Mouse (Mus musculus) lung, postnatal 10 days (tissue): Measurements from ENCODE around the gene Tacc3.

Experiments
- DNase-seq: peaks from one replicate; pipeline ENCODE4 v3.0.0; 2021

Tacc3 gene

DNA sequence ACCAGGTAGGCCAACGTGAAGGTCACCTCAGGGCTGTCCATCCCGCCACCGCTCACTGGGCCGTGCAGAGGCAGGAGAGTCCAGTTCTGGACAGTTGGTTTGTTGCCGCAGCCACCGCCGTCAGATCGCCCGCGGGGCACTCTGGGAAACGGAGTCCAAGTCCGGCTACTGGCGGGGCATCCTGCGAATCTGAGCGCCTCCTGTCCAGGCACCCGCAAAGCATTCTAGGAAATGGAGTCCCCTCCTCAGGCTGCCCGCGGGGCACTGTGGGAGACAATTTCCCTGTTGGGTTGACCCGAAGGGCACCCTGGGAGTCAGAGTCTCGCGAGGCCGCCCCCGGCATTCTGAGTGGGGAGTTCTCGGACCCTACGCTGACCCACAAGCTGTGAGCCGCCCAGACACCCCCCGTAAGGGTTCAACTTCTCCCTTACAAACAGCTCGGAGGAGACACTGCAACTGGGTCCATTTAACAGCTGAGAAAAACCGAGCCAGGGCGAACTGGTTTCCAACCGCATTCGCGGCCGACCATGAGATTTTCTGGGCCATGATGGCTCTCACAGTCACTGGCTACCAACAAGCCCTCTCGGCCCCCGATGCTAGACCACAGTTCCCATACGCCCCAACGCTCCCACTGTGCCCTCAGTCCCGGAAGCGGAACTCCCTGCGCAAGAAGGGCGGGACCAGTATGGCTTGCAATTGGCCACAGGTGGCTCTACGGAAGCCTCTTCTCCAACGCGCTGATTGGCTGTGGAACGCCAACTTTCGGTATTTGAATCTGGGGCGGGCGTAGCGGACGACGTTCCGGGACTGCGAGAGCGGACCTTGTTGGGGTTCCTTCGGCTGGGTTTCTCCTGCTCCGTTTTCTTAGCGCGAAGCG lies at the start of gene Tacc3, which contains the start of gene Tmem129:
Gene Tacc3 (plus strand): TSS at position 342 of the 877 bp plus-strand sequence.
Gene Tmem129 (minus strand): TSS at position 630 of the 877 bp plus-strand sequence.
- DNase-seq: peak; percentile 99

DNA sequence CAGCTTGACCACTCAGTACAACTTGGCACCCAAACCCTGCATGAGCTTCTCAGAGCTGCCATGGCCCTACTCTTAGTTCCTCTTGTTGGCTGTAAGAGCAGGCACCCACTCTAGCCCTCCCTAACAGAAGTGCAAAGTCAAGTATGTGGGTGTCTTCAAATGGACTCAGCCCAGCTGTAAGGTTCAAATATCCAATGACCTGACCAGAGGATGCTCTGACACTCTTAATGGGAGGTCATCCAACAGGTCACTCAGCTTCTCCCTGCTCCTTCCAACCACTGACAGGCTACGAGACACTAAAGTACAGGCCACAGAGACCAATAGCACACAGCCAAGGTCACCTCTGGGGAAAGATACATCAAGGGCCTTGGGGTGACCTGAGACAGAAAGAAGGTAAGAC lies 48.7 kb upstream of the Tacc3 start:
- no peak for DNase-seq

DNA sequence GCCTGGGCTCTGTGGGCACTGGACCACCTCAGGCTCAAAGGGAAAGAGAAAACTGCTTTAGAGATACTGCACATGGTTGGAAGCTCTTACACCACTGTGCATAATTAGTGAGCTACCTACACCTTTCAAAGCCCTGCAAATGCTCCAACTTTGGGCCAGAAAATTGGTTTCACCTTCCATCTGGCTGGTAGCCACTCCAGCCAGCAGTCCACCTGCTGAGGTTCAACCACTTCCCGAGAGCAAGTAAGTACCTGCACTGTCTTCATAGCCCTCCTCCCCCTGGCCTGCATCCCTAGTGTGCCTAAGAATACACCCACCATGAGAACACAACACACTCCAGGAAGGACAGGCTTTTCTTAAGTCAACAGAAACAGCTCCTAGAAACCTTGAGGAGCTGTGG lies 46.1 kb upstream of the Tacc3 start:
- DNase-seq: no peak

DNA sequence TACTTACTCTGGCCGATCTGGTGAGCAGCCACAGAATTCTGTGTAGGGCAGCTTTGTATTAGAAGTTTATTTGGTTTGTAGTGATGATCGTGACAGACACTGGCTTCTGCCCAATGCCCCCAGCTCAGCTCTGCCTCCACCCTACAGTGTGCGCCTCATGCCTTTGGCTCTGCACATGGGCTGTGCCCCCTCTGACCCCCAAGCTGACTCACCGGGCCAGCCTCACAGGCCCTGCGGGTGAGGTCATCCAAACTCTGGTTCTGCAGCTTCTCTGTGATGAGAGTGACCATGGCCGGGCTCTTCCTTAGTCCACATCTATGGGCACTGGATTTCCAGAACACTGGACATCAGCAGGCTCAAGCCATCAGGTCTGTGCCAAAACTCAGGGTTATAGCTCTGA lies 43.5 kb upstream of the Tacc3 start:
- DNase-seq: no peak

DNA sequence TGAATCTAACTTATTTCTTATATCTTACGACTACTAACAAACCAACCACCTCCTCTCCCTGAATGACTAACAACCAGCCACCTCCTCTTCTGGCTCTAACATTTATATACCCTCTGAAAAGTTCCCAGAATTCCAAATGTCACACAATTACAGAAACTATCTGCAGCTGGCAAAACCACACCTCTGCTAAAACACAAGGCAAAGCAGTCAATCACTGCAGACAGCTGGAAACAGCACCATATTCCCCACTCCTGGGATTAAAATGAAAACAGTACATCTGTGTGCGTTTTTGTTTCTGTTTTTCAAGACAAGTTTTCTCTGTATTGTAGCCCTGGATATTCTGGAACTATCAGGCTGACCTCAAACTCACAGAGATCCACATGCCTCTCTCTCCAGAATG lies 35.3 kb upstream of the Tacc3 start:
- no peak for DNase-seq

DNA sequence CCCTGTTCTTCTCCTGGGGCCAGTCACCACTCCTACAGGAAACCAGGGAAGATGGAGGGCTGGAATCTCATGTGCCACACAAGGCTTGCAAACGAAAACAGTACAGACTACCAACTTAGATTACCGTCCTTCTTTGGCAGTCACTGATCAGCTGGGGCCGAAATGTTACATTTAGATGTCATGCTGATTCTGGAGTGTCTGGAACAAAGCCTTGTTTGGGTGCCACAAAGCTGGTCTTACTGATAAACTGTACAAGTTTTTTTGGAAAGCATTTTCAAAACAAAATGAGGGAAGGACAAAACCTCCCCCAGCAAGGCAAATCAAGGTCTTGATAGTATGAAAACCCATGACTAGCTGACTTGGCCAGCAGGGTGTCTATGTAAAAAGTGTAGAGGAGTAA lies 34.2 kb upstream of the Tacc3 start:
- DNase-seq: no peak

DNA sequence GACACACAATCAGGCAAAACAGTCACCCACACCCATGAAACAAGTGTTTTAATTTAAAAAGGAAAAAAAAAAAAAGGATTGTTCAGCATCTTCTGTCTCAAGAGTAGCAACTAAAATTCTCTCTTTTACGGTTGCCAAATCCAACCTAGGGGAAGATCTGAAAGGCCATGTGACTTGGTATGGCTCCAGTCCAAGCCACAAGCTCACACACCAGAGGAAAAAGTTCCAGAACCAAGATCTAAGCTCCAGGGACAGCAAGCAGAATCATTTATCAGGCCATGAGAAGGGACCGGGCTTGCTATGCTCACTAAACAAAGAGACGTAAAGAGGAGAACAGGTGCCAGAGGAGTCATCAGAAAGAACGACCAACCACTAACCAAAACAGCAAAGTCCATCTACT lies 30.0 kb upstream of the Tacc3 start:
- DNase-seq: peak; percentile 13

DNA sequence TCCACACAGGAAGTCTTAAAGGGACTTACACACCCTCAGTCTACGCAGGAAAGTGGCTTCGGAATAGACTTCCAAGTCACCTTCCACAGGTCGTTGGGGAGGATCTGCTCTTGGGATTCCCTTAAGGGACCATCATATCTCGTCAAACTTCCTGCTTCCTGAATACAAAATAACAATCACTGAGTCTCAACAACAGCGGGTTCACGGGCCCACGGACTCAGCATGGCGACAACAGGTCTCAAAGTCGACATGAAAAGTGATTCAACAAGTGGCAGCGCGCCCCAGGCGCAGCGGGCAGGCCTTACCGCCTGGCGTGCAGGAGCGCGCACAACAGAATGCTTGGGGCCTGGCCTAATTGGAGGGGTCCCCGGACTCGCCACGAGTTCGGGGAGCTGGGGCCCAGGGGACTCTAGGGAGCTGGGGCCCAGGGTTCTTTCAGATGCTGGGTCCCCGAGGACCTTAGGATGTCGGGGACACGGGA lies 29.1 kb upstream of the Tacc3 start:
- DNase-seq: peak; percentile 52

DNA sequence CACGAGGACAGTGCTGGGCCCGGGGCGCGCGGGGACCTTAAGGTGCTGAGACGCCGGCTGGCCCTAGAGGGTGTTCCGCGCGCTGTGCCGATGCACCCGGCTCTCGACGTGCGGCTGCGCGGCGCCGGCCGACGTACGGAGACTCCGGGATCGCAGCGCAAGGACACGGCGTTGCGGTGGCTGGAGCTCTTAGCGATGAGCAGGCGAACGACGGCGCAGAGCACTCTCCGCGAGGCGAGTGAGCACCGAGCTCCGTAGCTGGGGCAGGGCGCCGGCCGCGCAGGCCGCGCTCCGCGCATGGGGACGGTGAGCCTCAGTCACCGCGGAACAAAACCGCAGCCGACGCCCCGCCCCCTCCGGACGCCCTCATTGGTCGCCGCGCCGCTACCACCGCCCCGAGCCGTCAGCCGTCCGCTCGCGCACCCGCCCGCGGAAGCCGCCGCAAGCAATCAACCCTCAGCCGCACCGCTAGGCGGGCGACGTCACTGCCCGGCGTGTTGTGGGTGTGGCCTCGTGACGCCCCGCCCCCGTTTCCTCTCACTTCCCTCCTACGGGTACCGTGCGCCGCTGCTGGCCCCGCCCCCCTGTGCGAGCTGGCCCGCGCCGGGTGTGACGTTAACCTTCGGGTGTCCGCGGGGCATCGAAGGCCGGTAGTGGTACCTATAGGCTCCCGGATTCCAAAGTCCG lies 28.5 kb upstream of the Tacc3 start, which contains the start of the genes Fam53a and Gm9903:
Gene Fam53a (minus strand): TSS at position 335 of the 687 bp plus-strand sequence.
Gene Gm9903 (plus strand): TSS at position 625 of the 687 bp plus-strand sequence.
- peak; percentile 100 for DNase-seq

DNA sequence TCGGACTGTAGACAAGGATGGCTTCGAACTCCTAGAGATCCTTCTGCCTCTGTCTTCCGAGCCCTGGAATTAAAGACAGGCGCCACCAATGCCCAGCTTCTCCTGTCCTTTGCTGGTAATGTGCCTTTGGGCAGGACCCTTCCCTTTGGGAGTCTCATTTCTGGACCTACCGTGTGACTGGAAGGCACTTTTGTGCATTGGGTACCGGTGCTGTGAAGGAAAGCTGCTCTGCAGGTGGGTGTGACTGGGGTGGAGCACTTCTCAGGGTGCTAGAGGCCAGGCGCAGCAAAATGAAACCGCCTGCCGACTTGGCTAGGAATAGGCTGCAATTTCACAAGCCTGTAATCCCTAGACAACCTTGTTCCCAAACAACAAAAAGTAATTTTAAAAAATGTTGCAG lies 27.9 kb upstream of the Tacc3 start:
- peak; percentile 46 for DNase-seq

DNA sequence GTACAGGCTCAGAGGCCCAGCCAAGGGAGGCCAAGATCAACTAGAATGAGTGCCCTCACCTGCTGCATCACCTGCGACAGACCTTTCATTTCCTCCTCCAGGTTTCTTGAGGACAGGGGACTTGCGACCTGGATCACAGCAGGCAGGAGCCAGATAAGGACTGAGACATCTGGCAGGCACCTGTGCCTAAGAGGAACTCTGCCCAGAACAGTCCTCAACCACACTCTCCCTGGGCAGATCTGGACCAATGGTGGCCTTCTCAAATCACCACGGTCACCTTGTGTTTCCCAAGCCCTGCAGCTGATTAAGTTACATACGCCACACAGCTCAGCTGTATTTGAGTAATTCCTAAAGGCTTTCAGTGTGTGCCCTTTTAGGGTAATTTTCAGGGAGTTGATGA lies 27.3 kb upstream of the Tacc3 start:
- DNase-seq: no peak

DNA sequence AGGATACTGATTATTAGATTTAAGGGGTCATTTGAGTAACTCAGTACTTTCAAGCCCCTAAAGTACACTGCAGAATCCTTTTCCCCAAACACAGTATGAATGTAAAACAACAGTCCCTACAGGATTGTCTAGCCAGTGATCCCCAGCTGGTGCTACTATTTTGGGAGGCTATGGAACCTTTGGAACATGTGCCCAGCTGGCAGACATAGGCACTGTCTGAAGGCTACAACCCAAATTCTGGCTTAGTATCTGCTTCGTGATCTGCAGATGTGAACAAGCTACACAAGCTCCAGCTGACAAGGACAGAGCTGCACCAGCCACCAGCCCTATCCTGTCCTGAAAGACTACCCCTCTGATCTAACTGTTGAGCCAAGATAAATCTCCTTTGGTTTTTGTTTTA lies 25.4 kb upstream of the Tacc3 start:
- DNase-seq: no peak

DNA sequence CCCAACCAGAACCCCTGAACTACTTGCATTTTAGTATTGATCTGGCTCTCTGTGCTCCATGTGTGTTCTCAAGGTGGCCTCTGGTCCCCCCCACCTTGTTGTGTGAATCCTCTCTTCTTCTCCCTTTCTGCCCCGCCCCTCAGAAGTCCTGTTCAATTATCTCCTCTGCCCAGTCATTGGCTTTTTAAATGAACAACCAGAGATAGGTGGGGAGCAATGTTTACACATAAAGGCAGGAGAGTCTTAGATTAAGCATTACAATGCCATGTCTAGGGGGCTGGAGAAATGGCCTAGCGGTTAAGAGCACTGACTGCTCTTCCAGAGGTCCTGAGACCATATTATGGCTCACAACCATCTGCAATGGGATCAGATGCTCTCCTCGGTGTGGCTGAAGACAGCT lies 22.6 kb upstream of the Tacc3 start:
- DNase-seq: no peak

DNA sequence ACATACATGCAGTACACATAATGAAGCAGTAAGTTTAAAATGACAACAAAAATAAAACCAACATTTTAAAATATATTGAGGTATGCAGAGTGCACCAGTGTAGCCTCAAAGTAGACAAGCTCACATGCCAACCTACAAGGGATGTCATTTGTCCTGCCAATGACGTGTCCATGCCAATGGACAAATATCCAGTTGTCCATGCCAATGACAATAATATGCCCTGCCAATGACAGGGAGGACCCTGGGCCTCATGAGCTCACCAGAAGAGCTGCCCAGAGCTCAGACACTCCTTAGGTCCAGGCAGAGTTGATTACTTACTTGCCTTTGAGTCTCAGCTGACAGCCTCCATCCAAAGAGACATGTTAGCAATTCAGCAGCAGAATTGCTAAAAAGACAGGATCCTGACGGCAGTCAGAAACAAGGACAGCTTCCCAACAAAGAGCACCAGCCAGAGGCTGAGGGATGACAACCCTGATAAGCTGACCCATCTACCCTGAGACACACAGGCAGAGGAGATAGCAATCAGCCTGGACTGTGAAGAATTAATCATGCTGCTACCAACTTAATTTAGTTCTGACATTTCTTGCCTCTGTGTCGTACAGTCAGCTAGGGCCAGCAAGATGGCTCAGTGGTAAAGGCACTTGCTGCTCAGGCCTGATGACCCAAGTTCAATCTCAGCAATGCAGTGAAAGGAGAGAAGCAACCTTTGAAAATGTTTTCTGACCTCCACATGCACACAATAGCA lies 20.1 kb upstream of the Tacc3 start:
- no peak for DNase-seq

DNA sequence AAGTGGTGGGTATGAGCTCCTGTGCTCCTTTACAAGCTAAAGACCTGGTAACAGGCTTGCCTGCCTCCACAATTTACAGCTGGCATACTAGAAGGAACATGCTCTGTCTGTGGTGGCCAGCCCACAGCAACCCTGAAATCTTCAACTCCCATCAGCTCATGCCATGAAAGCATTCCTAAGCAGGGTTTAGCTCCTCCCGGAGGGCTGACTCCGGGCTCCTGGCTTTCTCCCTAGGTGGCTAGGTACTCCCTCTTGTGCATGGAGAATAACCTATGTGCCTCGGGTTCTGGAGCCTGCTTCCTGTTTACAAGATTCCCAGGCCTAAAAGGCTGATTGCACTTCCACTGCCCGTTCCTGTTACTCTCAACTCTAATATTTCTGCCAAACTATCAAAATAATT lies 19.1 kb upstream of the Tacc3 start:
- no peak for DNase-seq

DNA sequence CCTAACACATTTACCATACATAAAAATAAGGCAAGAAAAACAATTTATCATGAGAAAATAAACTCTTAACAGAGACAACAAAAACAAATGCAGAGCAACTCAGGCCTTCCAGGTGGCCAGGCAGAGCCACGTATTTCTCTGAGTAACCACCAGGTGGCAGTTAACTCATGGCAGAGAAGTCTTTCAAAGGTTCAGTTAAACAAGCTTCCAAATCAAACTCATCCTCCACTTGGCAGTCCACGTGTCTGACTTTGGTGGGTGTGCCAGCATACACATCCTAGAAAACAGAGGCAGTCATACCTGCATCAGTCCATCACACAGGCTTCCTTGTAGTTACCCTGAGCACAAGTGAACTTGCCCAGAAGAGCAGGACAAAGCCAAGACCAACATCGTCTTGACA lies 17.3 kb upstream of the Tacc3 start:
- peak; percentile 62 for DNase-seq

DNA sequence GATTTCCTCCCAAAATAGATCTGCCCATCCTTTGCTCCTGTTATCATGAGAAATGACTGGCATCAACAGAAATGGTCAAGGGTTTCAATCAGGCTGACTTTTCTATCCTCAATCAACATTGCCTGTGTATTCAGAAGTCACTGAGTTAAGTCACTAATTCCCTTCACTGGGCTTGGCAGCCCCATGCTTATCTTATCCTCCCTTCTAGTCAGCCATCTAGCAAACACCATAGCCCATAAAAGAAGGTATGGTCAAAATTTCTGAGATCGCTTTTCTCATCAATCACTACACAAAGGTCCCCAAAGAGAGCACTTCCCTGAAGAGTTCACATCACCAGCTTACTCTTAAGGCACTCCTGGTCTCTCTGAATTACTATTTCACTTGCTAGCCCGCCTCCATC lies 6.9 kb upstream of the Tacc3 start:
- no peak for DNase-seq

DNA sequence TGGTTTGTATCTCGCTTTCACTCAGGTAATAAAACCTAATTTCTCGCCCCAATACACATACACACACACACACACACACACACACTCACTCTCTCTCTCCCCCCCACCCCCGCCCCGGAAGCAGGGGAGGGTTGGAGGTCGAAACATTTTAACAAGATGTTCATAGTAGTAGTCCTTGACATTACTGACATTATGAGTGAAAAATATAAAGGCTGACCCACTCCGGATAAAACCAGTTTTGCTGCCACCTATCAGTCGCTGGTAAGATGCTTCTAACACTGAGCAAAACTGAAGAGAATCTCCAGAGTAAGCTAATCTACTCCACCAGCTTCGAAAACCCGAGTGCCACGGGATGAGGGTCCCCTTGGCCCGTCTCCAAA lies 6.4 kb upstream of the Tacc3 start:
- DNase-seq: no peak

DNA sequence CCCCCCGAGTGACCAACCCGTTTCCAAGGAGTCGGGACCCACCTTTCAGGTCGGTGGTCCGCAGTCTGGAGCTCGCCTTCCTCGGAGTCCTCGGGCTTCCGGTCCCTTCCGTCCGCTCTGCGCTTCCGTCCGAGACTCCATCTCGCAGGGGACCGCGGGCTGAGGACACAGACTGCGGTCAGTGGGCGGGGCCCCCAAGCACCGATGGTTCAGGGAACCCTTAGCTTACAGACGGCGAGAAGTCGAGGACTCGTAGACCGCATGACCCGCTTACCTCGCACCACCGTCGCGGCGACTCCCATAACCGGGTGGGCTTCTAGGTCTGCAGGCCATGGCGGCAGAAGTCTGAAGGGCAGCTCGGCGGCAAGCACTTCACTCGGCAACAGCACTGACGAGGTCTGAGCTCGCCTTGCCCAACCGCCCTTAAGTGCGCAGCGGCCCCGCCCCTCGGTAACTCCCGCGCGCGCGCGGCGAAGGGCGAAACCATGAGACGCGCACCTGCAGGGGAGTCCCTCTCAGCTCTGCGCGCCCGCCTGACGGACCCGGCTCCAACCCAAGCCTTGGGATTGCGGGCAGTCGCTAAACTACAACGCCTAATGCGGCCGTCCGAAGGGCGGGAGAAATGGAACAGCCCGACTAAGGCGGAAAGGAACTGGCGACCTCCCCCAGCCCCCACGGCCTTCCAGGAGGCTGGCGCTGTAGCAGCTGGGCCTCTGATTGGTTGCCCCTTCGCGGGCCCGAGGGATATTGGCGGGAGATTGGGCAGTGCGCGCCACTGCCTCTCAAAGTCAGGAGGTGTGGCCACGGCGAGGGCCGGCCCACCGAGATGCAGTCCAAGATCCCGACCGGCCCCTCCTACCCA lies 5.8 kb upstream of the Tacc3 start, which contains the start of gene Slbp:
Gene Slbp (minus strand): TSS at position 654 of the 862 bp plus-strand sequence.
- DNase-seq: peak; percentile 98

DNA sequence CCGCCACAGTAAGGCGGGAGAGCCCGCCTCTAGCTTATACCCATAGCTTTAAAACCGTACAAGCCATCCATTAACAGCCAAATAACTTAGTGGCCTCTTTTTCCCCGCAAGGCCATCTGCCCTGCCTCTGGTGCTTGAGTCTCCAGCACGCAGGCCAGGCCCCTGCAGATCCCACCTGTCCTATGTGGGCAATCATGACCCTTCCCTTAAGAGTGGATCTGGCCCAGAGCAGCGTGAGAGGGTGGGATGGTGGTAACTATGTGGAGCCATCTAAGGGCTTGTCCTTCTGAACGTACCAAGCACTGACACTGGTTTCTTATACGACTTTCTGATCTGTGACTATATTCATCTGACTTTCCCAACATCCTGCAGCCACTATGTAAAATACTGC lies 5.2 kb upstream of the Tacc3 start:
- no peak for DNase-seq

DNA sequence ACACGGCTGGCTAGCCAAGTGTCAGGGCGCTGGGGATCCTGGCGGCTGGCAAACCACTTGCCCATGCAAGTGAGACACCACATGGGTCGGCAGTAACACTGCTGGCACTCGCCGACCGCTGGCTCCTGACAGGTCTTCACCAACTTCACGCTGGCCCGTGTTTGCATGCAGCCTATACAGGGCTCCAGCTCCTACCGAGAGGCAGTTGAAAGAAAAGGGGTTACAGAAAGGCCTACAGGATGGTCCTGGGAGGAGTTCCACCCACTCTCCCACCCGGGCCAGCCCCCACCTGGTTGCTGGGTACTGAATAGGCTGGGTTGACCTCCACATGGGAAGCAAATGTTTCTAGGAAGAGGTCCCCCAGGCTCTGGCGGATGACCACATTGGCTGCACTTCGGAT lies 3.5 kb upstream of the Tacc3 start:
- DNase-seq: no peak

DNA sequence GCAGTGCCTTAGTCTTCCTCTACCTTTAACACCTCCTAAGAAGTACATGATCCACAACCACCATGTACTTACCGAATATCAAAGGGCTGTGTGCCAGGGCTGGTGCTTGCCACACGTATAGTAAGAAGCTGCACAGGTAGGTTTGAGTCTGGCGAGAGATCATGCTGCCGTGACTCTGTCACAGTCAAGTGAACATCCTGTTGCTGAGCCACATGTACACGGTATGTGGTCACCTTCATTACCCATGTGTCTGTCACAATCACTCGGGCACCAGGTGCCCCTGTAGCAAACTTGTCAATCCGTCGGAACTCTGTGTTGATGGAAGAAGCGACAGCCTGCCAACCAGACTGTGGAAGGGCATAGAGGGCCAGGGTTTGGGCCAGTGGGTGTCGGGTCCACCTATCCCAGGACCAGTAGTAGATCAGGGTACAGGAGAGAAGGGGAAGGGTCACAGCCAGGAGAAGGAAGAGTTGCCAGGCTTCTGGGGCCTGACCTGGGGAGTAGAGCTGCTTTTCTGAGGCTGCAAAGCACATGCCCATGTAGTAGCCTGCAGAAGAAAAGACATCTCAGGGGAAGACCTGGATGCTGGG lies 2.6 kb upstream of the Tacc3 start:
- no peak for DNase-seq
